Mouse (Mus musculus) bone marrow, adult 2 months (tissue): ENCODE measurements at regions not wholly inside any gene's neighbourhood (a gene's known extent, or its start where the extent isn't known, plus 50 kb on each side); places are given as distances from the start of the nearest gene placed in this dataset.

Source experiments
- CTCF ChIP-seq: fragments of 200-500 bp; IDR thresholded peaks from 2 replicates; pipeline ENCODE4 v1.5.1; 2011; ENCODE audit warnings: low read length, control low read depth; ENCODE audit not compliant: control insufficient read depth, insufficient read depth
- POLR2A ChIP-seq: fragments of 200-500 bp; IDR thresholded peaks from 2 replicates; pipeline ENCODE4 v1.6.1; 2011; ENCODE audit warnings: low read depth, mild to moderate bottlenecking, control low read depth, low read length, borderline replicate concordance; ENCODE audit not compliant: control insufficient read depth

- no peak for TF ChIP-seq CTCF
- TF ChIP-seq POLR2A, result no peak
These were observed 120.7 kb downstream of the Sem1 start for GRCm38 (mm10) chr6:6457726-6458125.
